Mouse (Mus musculus) kidney, postnatal 25 days (tissue): ENCODE measurements around the gene Ccdc83.

Experiments
- DNase-seq, 2 experiments: peaks; one replicate each; pipeline ENCODE4 v3.0.0; 2021; ENCODE audit warnings: mixed read lengths in 2 of 2

The Ccdc83 gene

GRCm38 (mm10) chr7:90259899-90260298 lies 5.7 kb downstream of the Ccdc83 start:
- no peak for DNase-seq

GRCm38 (mm10) chr7:90258701-90259100 lies 6.9 kb downstream of the Ccdc83 start:
- no peak for DNase-seq

- peak in 1 of 2 experiments; percentile 18 for DNase-seq
These were observed 12.6 kb downstream of the Ccdc83 start for GRCm38 (mm10) chr7:90252946-90253345.

GRCm38 (mm10) chr7:90243643-90244042 lies 21.9 kb downstream of the Ccdc83 start:
- no peak for DNase-seq

- DNase-seq, result no peak
These were observed 22.4 kb downstream of the Ccdc83 start for GRCm38 (mm10) chr7:90243151-90243550.

GRCm38 (mm10) chr7:90236289-90236905 lies 29.2 kb downstream of the Ccdc83 start:
- DNase-seq, result no peak

GRCm38 (mm10) chr7:90233921-90234320 lies 31.7 kb downstream of the Ccdc83 start:
- no peak for DNase-seq

GRCm38 (mm10) chr7:90231431-90231830 lies 34.1 kb downstream of the Ccdc83 start:
- no peak for DNase-seq

- peak in 1 of 2 experiments; percentile 42 for DNase-seq
These were observed 36.7 kb downstream of the Ccdc83 start for GRCm38 (mm10) chr7:90228884-90229283.

- no peak for DNase-seq
These were observed 37.5 kb downstream of the Ccdc83 start for GRCm38 (mm10) chr7:90228075-90228474.

- no peak for DNase-seq
These were observed 44.1 kb downstream of the Ccdc83 start for GRCm38 (mm10) chr7:90221487-90221886.

- no peak for DNase-seq
These were observed 47.5 kb downstream of the Ccdc83 start for GRCm38 (mm10) chr7:90218122-90218521.

GRCm38 (mm10) chr7:90216511-90216910 lies 49.1 kb downstream of the Ccdc83 start:
- no peak for DNase-seq

- DNase-seq, result no peak
These were observed 54.6 kb downstream of the Ccdc83 start for GRCm38 (mm10) chr7:90210947-90211346.

- DNase-seq, result no peak
These were observed 55.5 kb downstream of the Ccdc83 start for GRCm38 (mm10) chr7:90210116-90210515.

- no peak for DNase-seq
These were observed 61.7 kb downstream of the Ccdc83 start for GRCm38 (mm10) chr7:90203914-90204313.

- DNase-seq, result no peak
These were observed 63.6 kb downstream of the Ccdc83 start for GRCm38 (mm10) chr7:90201877-90202465.

GRCm38 (mm10) chr7:90200251-90200650 lies 65.3 kb downstream of the Ccdc83 start:
- no peak for DNase-seq

- no peak for DNase-seq
These were observed 84.9 kb downstream of the Ccdc83 start for GRCm38 (mm10) chr7:90180635-90181034.

- no peak for DNase-seq
These were observed 90.0 kb downstream of the Ccdc83 start for GRCm38 (mm10) chr7:90175576-90175975.
